26 mouse cellular contexts compared by ENCODE assay signal in genomic region chr14:86358584-86358983, GRCm38 (mm10).
DNase-seq lines count a peak whose midpoint lies in the region; ATAC-seq lines count a peak whose summit lies in the region.
"Had no signal": no experiment of that assay in that cellular context is flagged by ENCODE, and none has a peak within 500 bp of the region (broad histone marks: within the 10 kb centered on the region; RNA-seq: fewer than 3 reads in every experiment).

No protein-coding gene starts in this region.

- H3K4me2 ChIP-seq in liver, embryonic 11.5 days: no peak overlapping the region
- H3K4me2 ChIP-seq: heart, embryonic 11.5 days; hindbrain, embryonic 12.5 days; intestine, embryonic 15.5 days; limb, embryonic 12.5 days; lung, embryonic 15.5 days; stomach, embryonic 15.5 days had no signal

- H3K27ac ChIP-seq in liver, embryonic 11.5 days (ENCODE audit: low read depth, low read length): no peak overlapping the region
- H3K27ac ChIP-seq: gastrocnemius, adult 2 months; hindbrain, embryonic 12.5 days; hindbrain, postnatal 0 days; intestine, embryonic 15.5 days; limb, embryonic 12.5 days; lung, embryonic 15.5 days; midbrain, embryonic 10.5 days; stomach, embryonic 15.5 days had no signal

- no peaks in the 10 kb centered on the region for H3K36me3 ChIP-seq in liver, embryonic 11.5 days (ENCODE audit: control insufficient read depth, insufficient read depth, low read length)
- H3K36me3 ChIP-seq: hindbrain, embryonic 12.5 days; intestine, embryonic 15.5 days; limb, embryonic 12.5 days; lung, embryonic 15.5 days; midbrain, embryonic 10.5 days; stomach, embryonic 15.5 days had no signal

- peak; percentile 36 to 43 for DNase-seq in cerebellum, postnatal 25 days
- DNase-seq in cerebellum, postnatal 4 days (ENCODE audit: low spot score in 2 of 2): no peak
- DNase-seq in frontal cortex, postnatal 36 days (ENCODE audit: low spot score in 2 of 2): no peak
- DNase-seq in ZHBTc4 (ENCODE audit: low read depth, low spot score): peak; percentile 36
- peak; percentile 5 to 22 for DNase-seq in cerebellum, postnatal 36 days
- DNase-seq in liver, embryonic 11.5 days (ENCODE audit: low spot score): no peak
- DNase-seq: adrenal gland, postnatal 10 days; B cell, adult 2 months; gastrocnemius, adult 2 months; gastrocnemius, postnatal 36 days; heart, adult 18-20 months; heart, postnatal 36 days; kidney, adult 9 months; kidney, postnatal 10 days; right cerebral cortex, postnatal 25 days; thymus, postnatal 25 days had no signal

- H3K9me3 ChIP-seq in liver, embryonic 11.5 days (ENCODE audit: control insufficient read depth, low read length): no peaks in the 10 kb centered on the region
- H3K9me3 ChIP-seq: hindbrain, embryonic 12.5 days; intestine, embryonic 15.5 days; limb, embryonic 12.5 days; lung, embryonic 15.5 days; midbrain, embryonic 10.5 days; stomach, embryonic 15.5 days had no signal

- no peak overlapping the region for H3K9ac ChIP-seq in liver, embryonic 11.5 days (ENCODE audit: low read depth, low read length)
- H3K9ac ChIP-seq: hindbrain, embryonic 12.5 days; intestine, embryonic 15.5 days; limb, embryonic 12.5 days; lung, embryonic 15.5 days; stomach, embryonic 15.5 days had no signal

- no peaks in the 10 kb centered on the region for H3K4me1 ChIP-seq in liver, embryonic 11.5 days (replicated peaks; ENCODE audit: control insufficient read depth, insufficient read depth, low read length)
- H3K4me1 ChIP-seq: intestine, embryonic 15.5 days; limb, embryonic 12.5 days; lung, embryonic 15.5 days; stomach, embryonic 15.5 days had no signal

- ATAC-seq in frontal cortex, adult (ENCODE audit: low TSS enrichment): peak; percentile 62; the same call in 1 of the 2 replicates
- ATAC-seq in liver, embryonic 11.5 days (replicated peaks; ENCODE audit: low FRiP score): no peak
- ATAC-seq: hindbrain, postnatal 0 days; intestine, embryonic 15.5 days; midbrain, embryonic 16.5 days had no signal

- no peak overlapping the region for H3K4me3 ChIP-seq in liver, embryonic 11.5 days (ENCODE audit: low read depth, low read length)
- H3K4me3 ChIP-seq: gastrocnemius, adult 2 months; hindbrain, embryonic 12.5 days; intestine, embryonic 15.5 days; limb, embryonic 12.5 days; lung, embryonic 15.5 days; midbrain, embryonic 10.5 days; stomach, embryonic 15.5 days had no signal

- H3K27me3 ChIP-seq in liver, embryonic 11.5 days (replicated peaks; ENCODE audit: control insufficient read depth, insufficient read depth, low read length): no peaks in the 10 kb centered on the region
- H3K27me3 ChIP-seq: hindbrain, embryonic 12.5 days; intestine, embryonic 15.5 days; limb, embryonic 12.5 days; lung, embryonic 15.5 days; stomach, embryonic 15.5 days had no signal

- 89% methylated on average over 6 of the region's 6 CpGs for WGBS in liver, embryonic 11.5 days

Comparison
In these comparisons a context has a peak if more than half of its experiments do, and no peak if none do; other contexts are left out.
1. DNase-seq: peak in cerebellum, postnatal 25 days (2 of 2), ZHBTc4 (single experiment) and cerebellum, postnatal 36 days (2 of 2); none in cerebellum, postnatal 4 days (0 of 2), frontal cortex, postnatal 36 days (0 of 2) and liver, embryonic 11.5 days (single experiment).